In the genomic region with DNA sequence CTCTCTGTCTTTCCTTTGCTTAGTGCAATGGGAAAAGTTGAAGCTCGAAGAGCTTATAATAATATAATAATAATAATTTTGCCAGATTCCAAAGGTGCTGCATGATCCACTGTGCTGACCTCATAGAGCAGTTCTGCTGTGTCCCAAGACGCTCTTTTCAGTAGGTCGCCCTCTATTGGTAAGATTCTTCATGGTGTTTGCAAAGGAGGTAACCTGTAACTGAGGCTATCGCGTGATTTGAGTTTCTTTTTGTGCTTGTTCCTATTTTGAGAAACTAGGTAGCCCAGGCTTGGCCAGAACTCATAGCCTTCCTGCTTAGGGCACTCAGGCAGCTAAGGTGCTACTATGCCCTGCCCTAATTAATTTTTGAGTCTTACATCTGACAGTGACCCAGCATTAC, we compare ENCODE assay signal across 10 mouse cellular contexts. TPM values are rescaled to one million over a fixed set of nuclear protein-coding genes. Genes with fewer than 3 reads are reported as not detected.
A peak's percentile ranks its signal among the peaks of the same experiment; 100 is the strongest.
DNase-seq lines count a peak whose midpoint lies in the region; ATAC-seq and TF ChIP-seq lines count a peak whose summit lies in the region.
"Had no signal": no experiment of that assay in that cellular context is flagged by ENCODE, and none has a peak within 500 bp of the region (broad histone marks: within the 10 kb centered on the region; RNA-seq: fewer than 3 reads in every experiment).

No protein-coding gene starts in this region.

- H3K9ac ChIP-seq in midbrain, embryonic 14.5 days (replicated peaks; ENCODE audit: low read length): no peak overlapping the region
- no peak overlapping the region for H3K9ac ChIP-seq in midbrain, embryonic 13.5 days (replicated peaks)
- H3K9ac ChIP-seq: midbrain, embryonic 15.5 days had no signal

- WGBS in midbrain, embryonic 14.5 days: 27% methylated on average over 5 of the region's 5 CpGs
- 27% methylated on average over 5 of the region's 5 CpGs for WGBS in midbrain, embryonic 13.5 days

- DNase-seq in heart, adult 11 months: peak; percentile 63
- no peak for DNase-seq in heart, postnatal 25 days (ENCODE audit: low spot score)
- DNase-seq in midbrain, embryonic 14.5 days: peak; percentile 64
- peak; percentile 47 for DNase-seq in retina, postnatal 1 day
- DNase-seq in spleen, postnatal 36 days (ENCODE audit: low spot score in 2 of 2): no peak

- no peak for ATAC-seq in midbrain, embryonic 14.5 days (ENCODE audit: low FRiP score, low TSS enrichment)
- no peak for ATAC-seq in midbrain, embryonic 13.5 days
- no peak for ATAC-seq in monocyte, adult 5-6 weeks (replicated peaks; ENCODE audit: insufficient number of reproducible peaks, low FRiP score, low TSS enrichment, poor library complexity, severe bottlenecking)
- ATAC-seq: midbrain, embryonic 15.5 days had no signal

- H3K4me2 ChIP-seq in midbrain, embryonic 14.5 days (ENCODE audit: low read length): no peak overlapping the region
- H3K4me2 ChIP-seq in midbrain, embryonic 13.5 days (replicated peaks): no peak overlapping the region
- H3K4me2 ChIP-seq: midbrain, embryonic 15.5 days had no signal

- no peaks in the 10 kb centered on the region for H3K27me3 ChIP-seq in midbrain, embryonic 14.5 days (ENCODE audit: control insufficient read depth, insufficient read depth, low read length)
- no peaks in the 10 kb centered on the region for H3K27me3 ChIP-seq in midbrain, embryonic 13.5 days
- H3K27me3 ChIP-seq: midbrain, embryonic 15.5 days had no signal

- intact Hi-C loops in heart, postnatal 25 days (cut with DNase I): loop anchor here (2.0 kb wide), 2 partner anchors 79 to 301 kb away; no protein-coding TSS in a partner anchor

- no peak for TF ChIP-seq POLR2A in cortical plate, adult 2 months (IDR thresholded peaks at IDR 0.05; ENCODE audit: extremely low read depth, insufficient read depth, low read length)

- no peaks in the 10 kb centered on the region for H3K9me3 ChIP-seq in midbrain, embryonic 14.5 days (ENCODE audit: control insufficient read depth, low read length)
- H3K9me3 ChIP-seq in midbrain, embryonic 13.5 days: no peaks in the 10 kb centered on the region
- H3K9me3 ChIP-seq: midbrain, embryonic 15.5 days had no signal

- TF ChIP-seq CTCF in cortical plate, adult 2 months (IDR thresholded peaks at IDR 0.05; ENCODE audit: extremely low read depth, insufficient read depth, low read length): peak; percentile 22; the same call in 1 of the 2 replicates

- no peak overlapping the region for H3K4me3 ChIP-seq in midbrain, embryonic 14.5 days (replicated peaks; ENCODE audit: low read depth, low read length)
- H3K4me3 ChIP-seq in midbrain, embryonic 13.5 days (replicated peaks): no peak overlapping the region
- H3K4me3 ChIP-seq in cortical plate, adult 2 months (ENCODE audit: insufficient read depth, low read length): no peak overlapping the region
- H3K4me3 ChIP-seq: midbrain, embryonic 15.5 days had no signal

- H3K36me3 ChIP-seq in midbrain, embryonic 14.5 days (ENCODE audit: control insufficient read depth, insufficient read depth, low read length): no peaks in the 10 kb centered on the region
- H3K36me3 ChIP-seq in midbrain, embryonic 13.5 days: no peaks in the 10 kb centered on the region
- H3K36me3 ChIP-seq: midbrain, embryonic 15.5 days had no signal

- H3K27ac ChIP-seq in midbrain, embryonic 14.5 days (replicated peaks; ENCODE audit: low read depth, low read length): no peak overlapping the region
- H3K27ac ChIP-seq in midbrain, embryonic 13.5 days: no peak overlapping the region
- H3K27ac ChIP-seq in cortical plate, adult 2 months (ENCODE audit: insufficient read depth, low read length): no peak overlapping the region
- H3K27ac ChIP-seq: midbrain, embryonic 15.5 days had no signal

- H3K4me1 ChIP-seq in midbrain, embryonic 14.5 days (ENCODE audit: control insufficient read depth, insufficient read depth, low read length): no peaks in the 10 kb centered on the region
- H3K4me1 ChIP-seq in midbrain, embryonic 13.5 days (replicated peaks): no peaks in the 10 kb centered on the region
- no peaks in the 10 kb centered on the region for H3K4me1 ChIP-seq in cortical plate, adult 2 months (ENCODE audit: control insufficient read depth, insufficient read depth, low read length)
- H3K4me1 ChIP-seq: midbrain, embryonic 15.5 days had no signal

RNA-seq across cellular contexts. Expression of a gene that starts 34.8 kb away (rescaled TPM):
- total RNA-seq in heart, postnatal 25 days (2021): 1 to 10 TPM; 1.8 to 2.0 TPM
- polyA plus RNA-seq in midbrain, embryonic 14.5 days (2014; fragmentation: Nextera tagmentation; extraction: Ambion mirVana): not detected in 2 replicates
- not detected in 2 replicates for polyA plus RNA-seq in midbrain, embryonic 13.5 days (2015; fragmentation: Nextera tagmentation; extraction: Ambion mirVana)
- not detected in 2 replicates for polyA plus RNA-seq in cortical plate, adult 2 months (2012; rRNA removed)
- not detected in 3 replicates for total RNA-seq in monocyte, adult 5-6 weeks (2017)
- total RNA-seq: layer of hippocampus, postnatal 14 days had no signal
- polyA plus RNA-seq: midbrain, embryonic 15.5 days had no signal

Comparison
In these comparisons a context has a peak if more than half of its experiments do, and no peak if none do; other contexts are left out.
1. DNase-seq: peak in heart, adult 11 months (single experiment), midbrain, embryonic 14.5 days (single experiment) and retina, postnatal 1 day (single experiment); none in heart, postnatal 25 days (single experiment) and spleen, postnatal 36 days (0 of 2).